Mouse (Mus musculus): ENCODE data around the gene Tnfsf11. TPM values are rescaled to one million over a fixed set of nuclear protein-coding genes. Genes with fewer than 3 reads are reported as not detected.

Gene Tnfsf11
- total RNA-seq, 2 experiments from 2014 or later, result not detected

Other genes with a start within 250 kb of the Tnfsf11 start
- gene Fam216b, start 219.0 kb downstream of the Tnfsf11 start, total RNA-seq (2015; ENCODE audit: low replicate concordance), result not detected in 2 replicates
- not detected in 2 replicates for gene Fam216b, start 219.0 kb downstream of the Tnfsf11 start, total RNA-seq (2017; ENCODE audit: low replicate concordance)
- 8.8 and 9.4 TPM in 2 replicates for gene Akap11, start 228.8 kb upstream of the Tnfsf11 start, total RNA-seq (2015; ENCODE audit: low replicate concordance)
- 14.6 and 31.2 TPM in 2 replicates for gene Akap11, start 228.8 kb upstream of the Tnfsf11 start, total RNA-seq (2017; ENCODE audit: low replicate concordance)

Measured in erythroblast, adult 5-6 weeks (primary cell).